Mouse (Mus musculus): ENCODE results near the gene Gm15217.

GRCm38 (mm10) chr14:46384946-46385691 lies 5.9 kb downstream of the Gm15217 start:
- TF ChIP-seq USF1 (IDR thresholded peaks at IDR 0.05; ENCODE audit: low read depth) (no peak), MAX (IDR thresholded peaks at IDR 0.05; ENCODE audit: low read depth) (no peak), POLR2A (IDR thresholded peaks at IDR 0.05; ENCODE audit: insufficient read length, low read depth) (no peak)
